Mouse (Mus musculus): ENCODE data around the gene C87436.

C87436 gene

GRCm38 (mm10) chr6:86431531-86431930, 6.6 kb upstream of the C87436 start:
- no peak for DNase-seq

- no peak for DNase-seq
These were observed 4.5 kb upstream of the C87436 start for GRCm38 (mm10) chr6:86433696-86434095.

- DNase-seq = peak; percentile 24 to 47
These were observed 463 bp upstream of the C87436 start for GRCm38 (mm10) chr6:86437711-86438110.

GRCm38 (mm10) chr6:86439119-86439496, 934 bp downstream of the C87436 start:
- DNase-seq = no peak

GRCm38 (mm10) chr6:86439531-86439930, 1.4 kb downstream of the C87436 start:
- no peak for DNase-seq

GRCm38 (mm10) chr6:86441571-86441970, 3.4 kb downstream of the C87436 start:
- no peak for DNase-seq

GRCm38 (mm10) chr6:86445551-86445950, 7.4 kb downstream of the C87436 start:
- DNase-seq = no peak

- DNase-seq = no peak
These were observed 8.9 kb downstream of the C87436 start for GRCm38 (mm10) chr6:86446927-86447568.

- no peak for DNase-seq
These were observed 18.6 kb downstream of the C87436 start for GRCm38 (mm10) chr6:86456727-86457126.

GRCm38 (mm10) chr6:86463079-86463478, 24.9 kb downstream of the C87436 start:
- no peak for DNase-seq

GRCm38 (mm10) chr6:86471317-86471716, 33.1 kb downstream of the C87436 start:
- no peak for DNase-seq

GRCm38 (mm10) chr6:86471760-86472099, 33.6 kb downstream of the C87436 start:
- DNase-seq = no peak

- peak; percentile 99 for DNase-seq
These were observed 34.2 kb downstream of the C87436 start for GRCm38 (mm10) chr6:86472100-86472955.

- no peak for DNase-seq
These were observed 34.9 kb downstream of the C87436 start for GRCm38 (mm10) chr6:86473077-86473476.

- DNase-seq = no peak
These were observed 35.9 kb downstream of the C87436 start for GRCm38 (mm10) chr6:86474072-86474471.

- DNase-seq = no peak
These were observed 36.5 kb downstream of the C87436 start for GRCm38 (mm10) chr6:86474646-86475181.

- DNase-seq = no peak
These were observed 37.4 kb downstream of the C87436 start for GRCm38 (mm10) chr6:86475462-86476167.

- DNase-seq = no peak
These were observed 38.8 kb downstream of the C87436 start for GRCm38 (mm10) chr6:86476931-86477330.

GRCm38 (mm10) chr6:86479311-86479710, 41.1 kb downstream of the C87436 start:
- no peak for DNase-seq

- no peak for DNase-seq
These were observed 41.6 kb downstream of the C87436 start for GRCm38 (mm10) chr6:86479816-86480188.

- no peak for DNase-seq
These were observed 42.1 kb downstream of the C87436 start for GRCm38 (mm10) chr6:86480189-86480831.

GRCm38 (mm10) chr6:86481871-86482270, 43.7 kb downstream of the C87436 start:
- no peak for DNase-seq

All from spleen, adult 18-20 months (tissue).